In the genomic region with DNA sequence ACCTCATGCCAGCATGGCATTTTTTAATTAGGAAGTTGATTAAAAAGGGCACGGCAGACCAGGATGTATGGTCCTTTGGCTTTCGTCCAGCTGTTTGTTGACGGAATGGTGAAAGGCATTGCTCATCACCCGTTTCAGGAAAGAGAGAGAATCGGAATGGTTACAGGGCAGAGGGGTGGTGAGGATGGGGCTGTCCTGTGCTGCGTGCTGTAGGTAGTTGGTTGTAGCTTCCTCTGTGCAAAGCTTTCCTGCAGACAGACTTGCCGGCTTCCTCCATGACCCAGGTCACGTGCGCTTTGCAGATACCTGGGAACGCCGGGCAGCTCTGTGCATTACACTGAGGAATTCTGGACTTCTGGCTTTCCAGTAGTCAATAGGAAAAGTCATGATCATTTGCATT, we compare ENCODE assay signal across 13 mouse cellular contexts. TPM values are rescaled to one million over a fixed set of nuclear protein-coding genes. Genes with fewer than 3 reads are reported as not detected.
A peak's percentile ranks its signal among the peaks of the same experiment; 100 is the strongest.
DNase-seq lines count a peak whose midpoint lies in the region; ATAC-seq and TF ChIP-seq lines count a peak whose summit lies in the region.
"Had no signal": no experiment of that assay in that cellular context is flagged by ENCODE, and none has a peak within 500 bp of the region (broad histone marks: within the 10 kb centered on the region; RNA-seq: fewer than 3 reads in every experiment).

No protein-coding gene starts in this region.

- no peak overlapping the region for H3K9ac ChIP-seq in midbrain, embryonic 12.5 days (replicated peaks)
- H3K9ac ChIP-seq: liver, embryonic 13.5 days had no signal

- H3K4me3 ChIP-seq in midbrain, embryonic 12.5 days: peak overlapping the region; percentile 45; the same call in 1 of the 2 replicates
- H3K4me3 ChIP-seq: liver, embryonic 13.5 days had no signal

- H3K9me3 ChIP-seq in midbrain, embryonic 12.5 days: no peaks in the 10 kb centered on the region
- H3K9me3 ChIP-seq: liver, embryonic 13.5 days had no signal

- peaks cover 43% of the 10 kb centered on the region for H3K27me3 ChIP-seq in midbrain, embryonic 12.5 days

- peak overlapping the region; percentile 69 for H3K27ac ChIP-seq in midbrain, embryonic 12.5 days (replicated peaks)
- H3K27ac ChIP-seq: liver, embryonic 13.5 days had no signal

- peaks cover 34% of the 10 kb centered on the region for H3K4me1 ChIP-seq in midbrain, embryonic 12.5 days
- H3K4me1 ChIP-seq: liver, embryonic 13.5 days had no signal

- no peak for ATAC-seq in midbrain, embryonic 12.5 days (ENCODE audit: low FRiP score, low read depth)

- peak overlapping the region; percentile 59 for H3K4me2 ChIP-seq in midbrain, embryonic 12.5 days (replicated peaks)
- H3K4me2 ChIP-seq: liver, embryonic 13.5 days had no signal

- TF ChIP-seq POLR2A in brain, embryonic 14.5 days (IDR thresholded peaks at IDR 0.05; ENCODE audit: borderline replicate concordance, extremely low read depth, insufficient read depth, insufficient read length, poor library complexity, severe bottlenecking): no peak

- no peak for TF ChIP-seq CTCF in brain, embryonic 14.5 days (IDR thresholded peaks at IDR 0.05; ENCODE audit: borderline replicate concordance, extremely low read depth, insufficient read depth, insufficient read length)

- WGBS in midbrain, embryonic 12.5 days: 63% methylated on average over 11 of the region's 11 CpGs

- H3K36me3 ChIP-seq in midbrain, embryonic 12.5 days: no peaks in the 10 kb centered on the region
- H3K36me3 ChIP-seq: liver, embryonic 13.5 days had no signal

- peak; percentile 55 for DNase-seq in heart, adult 11 months
- no peak for DNase-seq in heart, adult 9 months (ENCODE audit: low spot score in 2 of 2)
- peak; percentile 55 for DNase-seq in brain, embryonic 14.5 days (ENCODE audit: low read depth)
- peak; percentile 66 to 67 for DNase-seq in cerebellum, postnatal 25 days
- no peak for DNase-seq in kidney, adult 18-20 months
- DNase-seq in thymus, postnatal 10 days (ENCODE audit: low spot score in 2 of 2): no peak
- no peak for DNase-seq in kidney, adult 11 months
- DNase-seq: gastrocnemius, postnatal 36 days; heart, postnatal 10 days; liver, embryonic 13.5 days; thymus, adult 18-20 months had no signal

RNA-seq across cellular contexts. Expression of a gene that starts 10.3 kb away (rescaled TPM):
- polyA plus RNA-seq in brain, embryonic 14.5 days (2012; rRNA removed): 47.0 and 86.4 TPM in 2 replicates
- polyA plus RNA-seq in midbrain, embryonic 12.5 days (2016; fragmentation: Nextera tagmentation; extraction: Ambion mirVana): 53.0 and 53.1 TPM in 2 replicates
- polyA plus RNA-seq: C2C12 had no signal

Comparison
In these comparisons a context has a peak if more than half of its experiments do, and no peak if none do; other contexts are left out.
1. DNase-seq: peak in heart, adult 11 months (single experiment), brain, embryonic 14.5 days (single experiment) and cerebellum, postnatal 25 days (2 of 2); none in heart, adult 9 months (0 of 2), kidney, adult 18-20 months (single experiment), thymus, postnatal 10 days (0 of 2) and kidney, adult 11 months (single experiment).